12 mouse cellular contexts compared by ENCODE assay signal in genomic region chr2:79180782-79181181, GRCm38 (mm10).
DNase-seq lines count a peak whose midpoint lies in the region; ATAC-seq and TF ChIP-seq lines count a peak whose summit lies in the region.
"Had no signal": no experiment of that assay in that cellular context is flagged by ENCODE, and none has a peak within 500 bp of the region (broad histone marks: within the 10 kb centered on the region; RNA-seq: fewer than 3 reads in every experiment).

No protein-coding gene starts in this region.

- peaks cover 4% of the 10 kb centered on the region; the same call in 1 of the 2 replicates for H3K4me1 ChIP-seq in heart, embryonic 12.5 days (replicated peaks)
- no peaks in the 10 kb centered on the region; the same call in 1 of the 2 replicates for H3K4me1 ChIP-seq in spleen, adult 2 months (ENCODE audit: control insufficient read depth, insufficient read depth, insufficient read length)
- H3K4me1 ChIP-seq in embryonic facial prominence, embryonic 15.5 days, result 0 out of 2 replicates have a peak, but pooled peaks cover 8% of the 10 kb centered on the region
- no peaks in the 10 kb centered on the region for H3K4me1 ChIP-seq in small intestine, adult 2 months (ENCODE audit: control insufficient read depth, insufficient read depth, insufficient read length, low read length)

- no peaks in the 10 kb centered on the region for H3K36me3 ChIP-seq in heart, embryonic 12.5 days
- no peaks in the 10 kb centered on the region for H3K36me3 ChIP-seq in spleen, adult 2 months (ENCODE audit: control insufficient read depth, insufficient read depth, low read length)
- no peaks in the 10 kb centered on the region for H3K36me3 ChIP-seq in embryonic facial prominence, embryonic 15.5 days
- no peaks in the 10 kb centered on the region for H3K36me3 ChIP-seq in small intestine, adult 2 months (ENCODE audit: control insufficient read depth, insufficient read depth, low read length)

- peak; percentile 0 for DNase-seq in heart, adult 8-10 months (ENCODE audit: low spot score)
- peak; percentile 10 to 46 for DNase-seq in spleen, adult 2 months (ENCODE audit: low read depth in 1 of 2, low spot score in 2 of 2)
- DNase-seq in spleen, adult 12 weeks (ENCODE audit: low spot score), result no peak
- DNase-seq in cerebellum, adult 9-10 months, result no peak
- DNase-seq in layer of hippocampus, adult 9-11 months, result no peak
- DNase-seq: gastrocnemius, postnatal 10 days; heart, postnatal 14 days; kidney, adult 2 months; retina, postnatal 1 day had no signal

- WGBS in heart, embryonic 12.5 days, result 79% methylated on average over 7 of the region's 7 CpGs
- 18% methylated on average over 7 of the region's 7 CpGs for WGBS in spleen, adult 2 months
- WGBS in embryonic facial prominence, embryonic 15.5 days, result 28% methylated on average over 7 of the region's 7 CpGs
- WGBS in small intestine, adult 2 months, result 59% methylated on average over 7 of the region's 7 CpGs

- no peak for TF ChIP-seq CTCF in spleen, adult 2 months (IDR thresholded peaks at IDR 0.05; ENCODE audit: extremely low read depth, insufficient read depth, insufficient read length, insufficient replicate concordance)
- no peak for TF ChIP-seq CTCF in small intestine, adult 2 months (IDR thresholded peaks at IDR 0.05; ENCODE audit: extremely low read depth, insufficient read length, insufficient replicate concordance, low read depth, low read length)

- no peak overlapping the region for H3K4me2 ChIP-seq in heart, embryonic 12.5 days
- peak overlapping the region; percentile 10; the same call in 1 of the 2 replicates for H3K4me2 ChIP-seq in embryonic facial prominence, embryonic 15.5 days (replicated peaks)

- TF ChIP-seq POLR2A in spleen, adult 2 months (IDR thresholded peaks at IDR 0.05; ENCODE audit: low read depth, low read length), result no peak
- no peak for TF ChIP-seq POLR2A in small intestine, adult 2 months (IDR thresholded peaks at IDR 0.05; ENCODE audit: low read depth, low read length)

- no peaks in the 10 kb centered on the region for H3K9me3 ChIP-seq in heart, embryonic 12.5 days (replicated peaks)
- H3K9me3 ChIP-seq in embryonic facial prominence, embryonic 15.5 days (replicated peaks), result no peaks in the 10 kb centered on the region

- H3K27ac ChIP-seq in heart, embryonic 12.5 days (ENCODE audit: poor library complexity, severe bottlenecking), result no peak overlapping the region
- H3K27ac ChIP-seq in spleen, adult 2 months (ENCODE audit: insufficient read depth, low read length), result peak overlapping the region; percentile 1; the same call in 1 of the 2 replicates
- H3K27ac ChIP-seq in embryonic facial prominence, embryonic 15.5 days (replicated peaks), result no peak overlapping the region
- H3K27ac ChIP-seq in small intestine, adult 2 months (ENCODE audit: insufficient read depth, low read depth, low read length), result peak overlapping the region; percentile 22; the same call in 1 of the 2 replicates

- no peak overlapping the region for H3K4me3 ChIP-seq in heart, embryonic 12.5 days
- H3K4me3 ChIP-seq in spleen, adult 2 months (ENCODE audit: extremely low read depth, insufficient read depth, insufficient read length), result peak overlapping the region; percentile 20; the same call in 1 of the 2 replicates
- H3K4me3 ChIP-seq in embryonic facial prominence, embryonic 15.5 days (replicated peaks), result no peak overlapping the region
- H3K4me3 ChIP-seq in small intestine, adult 2 months (ENCODE audit: low read depth, low read length), result no peak overlapping the region

- ATAC-seq in heart, embryonic 12.5 days (ENCODE audit: insufficient number of reproducible peaks, low FRiP score), result no peak
- ATAC-seq in embryonic facial prominence, embryonic 15.5 days (ENCODE audit: insufficient number of reproducible peaks, low FRiP score, low TSS enrichment, low read depth), result no peak

- no peaks in the 10 kb centered on the region for H3K27me3 ChIP-seq in heart, embryonic 12.5 days (replicated peaks)
- H3K27me3 ChIP-seq in spleen, adult 2 months (ENCODE audit: control insufficient read depth, insufficient read depth, low read length), result no peaks in the 10 kb centered on the region
- H3K27me3 ChIP-seq in embryonic facial prominence, embryonic 15.5 days, result no peaks in the 10 kb centered on the region
- H3K27me3 ChIP-seq in small intestine, adult 2 months (ENCODE audit: control insufficient read depth, insufficient read depth, low read length), result no peaks in the 10 kb centered on the region

- no peak overlapping the region for H3K9ac ChIP-seq in heart, embryonic 12.5 days
- no peak overlapping the region for H3K9ac ChIP-seq in embryonic facial prominence, embryonic 15.5 days

Comparison
In these comparisons a context has a peak if more than half of its experiments do, and no peak if none do; other contexts are left out.
1. DNase-seq: peak in heart, adult 8-10 months (single experiment) and spleen, adult 2 months (2 of 2); none in spleen, adult 12 weeks (single experiment), cerebellum, adult 9-10 months (single experiment) and layer of hippocampus, adult 9-11 months (single experiment).
2. H3K27ac ChIP-seq: peak in spleen, adult 2 months (single experiment) and small intestine, adult 2 months (single experiment); none in heart, embryonic 12.5 days (single experiment) and embryonic facial prominence, embryonic 15.5 days (single experiment).